Mouse (Mus musculus) cerebellum, adult 2 months (tissue): ENCODE data around the gene Hes5.

Source experiments
- CTCF ChIP-seq: fragments of 200-500 bp; IDR thresholded peaks from 2 replicates; pipeline ENCODE4 v1.5.1; 2011; ENCODE audit warnings: low read depth, mild to moderate bottlenecking, control low read depth, low read length, moderate library complexity, borderline replicate concordance; ENCODE audit not compliant: insufficient read depth
- POLR2A ChIP-seq: fragments of 200-500 bp; IDR thresholded peaks from 2 replicates; pipeline ENCODE4 v1.6.1; 2011; ENCODE audit warnings: low read length, control low read depth, borderline replicate concordance; ENCODE audit not compliant: insufficient read depth

DNA sequence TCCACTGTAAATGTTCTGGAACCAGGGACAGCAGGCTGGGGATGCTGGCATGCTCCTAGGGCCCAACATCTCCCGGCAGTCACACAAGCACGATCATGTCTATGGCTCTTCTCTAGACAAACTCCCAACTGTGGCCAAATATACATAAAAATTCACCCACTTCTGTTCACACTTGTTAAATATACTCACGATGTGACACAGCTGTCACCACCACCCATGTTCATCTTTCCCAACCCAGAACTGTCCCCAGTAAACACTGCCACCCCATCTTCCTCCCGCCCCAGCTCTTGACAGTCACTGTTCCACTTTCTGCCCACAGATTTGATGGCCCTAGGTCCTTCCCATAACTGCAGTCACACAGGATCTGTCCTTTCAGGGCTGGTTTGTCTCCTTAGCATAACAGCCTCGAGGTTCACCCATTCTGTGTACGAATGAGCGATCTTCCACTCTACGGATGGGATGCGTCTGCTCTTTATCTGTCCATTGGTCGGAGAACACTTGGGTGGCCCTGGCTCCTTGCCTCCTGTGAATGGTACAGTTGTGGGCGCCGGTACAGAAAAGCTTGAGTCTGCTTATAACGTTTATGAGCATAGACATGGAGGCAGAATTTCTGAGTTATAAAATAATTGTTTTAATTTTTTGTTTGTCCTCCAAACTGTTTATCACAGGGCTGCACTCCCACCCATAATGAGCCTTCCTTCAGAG is 3.3 kb upstream of the Hes5 start:
- no peak for TF ChIP-seq POLR2A
- TF ChIP-seq CTCF: no peak
